Mouse (Mus musculus): Measurements from ENCODE around the gene Il1r1. TPM values are rescaled to one million over a fixed set of nuclear protein-coding genes. Genes with fewer than 3 reads are reported as not detected.
"Not testable (repeated sequence)": the region's sequence is repeated elsewhere in the genome, so short reads cannot be mapped to it uniquely, and the experiment has no call there.

Gene Il1r1
- total and polyA plus RNA-seq, 3 experiments: 1.4 to 3.1 TPM; not detected in 1

- Histone ChIP-seq H3K79me2 (ENCODE audit: control insufficient read depth, insufficient read depth, low read length, poor library complexity) (no peaks in the 10 kb centered on the region), H3K36me3 (ENCODE audit: control insufficient read depth in 1 of 2, insufficient read depth in 2 of 2, low read length in 2 of 2) (peaks cover 0 to 17% of the 10 kb centered on the region in 2 experiments; a peak in 2 of 4 replicates), H3K9me3 (replicated peaks; ENCODE audit: insufficient read depth, low read length) (no peaks in the 10 kb centered on the region), H3K9ac (ENCODE audit: control insufficient read depth, low read depth, low read length, poor library complexity, severe bottlenecking) (no peak overlapping the region), H3K4me1 (ENCODE audit: control insufficient read depth in 1 of 2, insufficient read depth in 2 of 2, low read length in 2 of 2) (peaks cover 7% of the 10 kb centered on the region in 2 experiments), H3K27ac (ENCODE audit: control insufficient read depth, low read depth, low read length) (peak overlapping the region; percentile 77), H3K4me3 (ENCODE audit: control insufficient read depth in 1 of 2, insufficient read depth in 1 of 2, low read depth in 2 of 2, low read length in 2 of 2) (no peak overlapping the region), H3K27me3 (ENCODE audit: control insufficient read depth in 1 of 2, insufficient read depth in 2 of 2, low read length in 2 of 2) (no peaks in the 10 kb centered on the region)
- DNase-seq (ENCODE audit: low read depth, low spot score): peak; percentile 84
- TF ChIP-seq ETS1 (IDR thresholded peaks at IDR 0.05; ENCODE audit: low read depth, low read length) (peak; percentile 49), RCOR1 (IDR thresholded peaks at IDR 0.05; ENCODE audit: low read depth, low read length) (peak; percentile 64; the same call in 1 of the 2 replicates), GATA1 (IDR thresholded peaks at IDR 0.05; ENCODE audit: low read depth, low read length) (peak; percentile 84), MXI1 (IDR thresholded peaks at IDR 0.05; ENCODE audit: low read depth, low read length) (0 out of 2 replicates have a peak, but pooled peaks have one; percentile 39), NELFE (IDR thresholded peaks at IDR 0.05; ENCODE audit: low read depth, low read length) (no peak), TAL1 (IDR thresholded peaks at IDR 0.05; ENCODE audit: low read length) (peak; percentile 49), USF1 (IDR thresholded peaks at IDR 0.05; ENCODE audit: low read depth, low read length) (peak; percentile 75), POLR2AphosphoS2 (IDR thresholded peaks at IDR 0.05; ENCODE audit: low read length) (no peak), TCF12 (IDR thresholded peaks at IDR 0.05; ENCODE audit: low read depth, low read length) (peak; percentile 81), EP300 (IDR thresholded peaks at IDR 0.05; ENCODE audit: low read depth in 1 of 2, low read length in 2 of 2) (peak; percentile 83 to 89), MYB (IDR thresholded peaks at IDR 0.05; ENCODE audit: low read depth, low read length) (peak; percentile 51; the same call in 1 of the 2 replicates)
Measured at GRCm38 (mm10) chr1:40303179-40303866, 78.4 kb downstream of the Il1r1 start.

DNA sequence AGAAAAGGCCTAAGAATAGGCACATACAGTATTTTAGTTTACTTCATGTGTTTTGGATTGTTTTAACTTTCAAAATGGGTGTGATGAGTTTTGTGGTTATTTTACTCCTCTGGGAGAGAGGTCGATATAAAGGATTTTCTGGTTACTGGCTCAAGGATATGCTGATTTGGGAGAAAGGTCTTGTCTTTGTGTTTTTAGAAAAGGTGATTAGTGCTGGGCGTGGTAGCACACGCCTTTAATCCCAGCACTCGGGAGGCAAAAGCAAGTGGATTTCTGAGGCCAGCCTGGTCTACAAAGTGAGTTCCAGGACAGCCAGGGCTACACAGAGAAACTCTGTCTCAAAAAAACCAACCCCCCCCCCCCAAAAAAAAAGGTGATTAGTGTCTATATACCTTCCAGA, 79.4 kb downstream of the Il1r1 start:
- not testable (repeated sequence) for H3K27ac ChIP-seq (ENCODE audit: control insufficient read depth, low read depth, low read length); H3K79me2 ChIP-seq (ENCODE audit: control insufficient read depth, insufficient read depth, low read length, poor library complexity); DNase-seq (ENCODE audit: low read depth, low spot score); H3K27me3 ChIP-seq (ENCODE audit: control insufficient read depth in 1 of 2, insufficient read depth in 2 of 2, low read length in 2 of 2); H3K9ac ChIP-seq (ENCODE audit: control insufficient read depth, low read depth, low read length, poor library complexity, severe bottlenecking); H3K9me3 ChIP-seq (replicated peaks; ENCODE audit: insufficient read depth, low read length); H3K4me1 ChIP-seq (ENCODE audit: control insufficient read depth in 1 of 2, insufficient read depth in 2 of 2, low read length in 2 of 2); H3K4me3 ChIP-seq (ENCODE audit: control insufficient read depth in 1 of 2, insufficient read depth in 1 of 2, low read depth in 2 of 2, low read length in 2 of 2)
- H3K36me3 ChIP-seq (ENCODE audit: control insufficient read depth in 1 of 2, insufficient read depth in 2 of 2, low read length in 2 of 2): peaks cover 0 to 17% of the 10 kb centered on the region in 2 experiments; a peak in 2 of 4 replicates

DNA sequence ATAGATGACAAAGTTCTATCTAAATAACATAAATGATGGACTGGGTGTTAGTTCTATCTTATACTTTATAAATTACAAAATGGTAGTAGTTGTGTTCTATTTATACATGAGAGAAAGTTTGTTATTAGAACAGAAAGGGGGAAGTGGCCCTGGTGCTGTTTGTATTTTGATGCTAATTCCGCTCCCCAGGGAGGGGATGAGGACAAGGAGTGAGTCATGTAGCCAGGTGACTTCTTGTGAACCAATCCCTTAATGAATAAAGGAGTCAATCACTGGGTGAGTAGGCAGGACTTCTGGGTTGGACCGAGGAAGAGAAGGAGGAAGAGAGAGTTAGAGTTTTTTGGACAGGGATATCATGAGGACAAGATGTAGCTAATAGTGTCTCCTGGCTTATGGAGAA, 81.2 kb downstream of the Il1r1 start:
- no peak overlapping the region for H3K9ac ChIP-seq (ENCODE audit: control insufficient read depth, low read depth, low read length, poor library complexity, severe bottlenecking)
- no peaks in the 10 kb centered on the region for H3K9me3 ChIP-seq (replicated peaks; ENCODE audit: insufficient read depth, low read length)
- peaks cover 0 to 17% of the 10 kb centered on the region in 2 experiments; a peak in 2 of 4 replicates for H3K36me3 ChIP-seq (ENCODE audit: control insufficient read depth in 1 of 2, insufficient read depth in 2 of 2, low read length in 2 of 2)
- no peak for DNase-seq (ENCODE audit: low read depth, low spot score)
- H3K4me1 ChIP-seq (ENCODE audit: control insufficient read depth in 1 of 2, insufficient read depth in 2 of 2, low read length in 2 of 2): peaks cover 7% of the 10 kb centered on the region in 2 experiments
- H3K27ac ChIP-seq (ENCODE audit: control insufficient read depth, low read depth, low read length): no peak overlapping the region
- H3K4me3 ChIP-seq (ENCODE audit: control insufficient read depth in 1 of 2, insufficient read depth in 1 of 2, low read depth in 2 of 2, low read length in 2 of 2): no peak overlapping the region
- TF ChIP-seq NRF1 (IDR thresholded peaks at IDR 0.05; ENCODE audit: insufficient read depth, low read depth, low read length, poor library complexity, severe bottlenecking) (no peak), ELF1 (IDR thresholded peaks at IDR 0.05; ENCODE audit: low read depth, low read length) (no peak), MAFK (IDR thresholded peaks at IDR 0.05; ENCODE audit: borderline replicate concordance, low read depth, low read length) (no peak), MAX (IDR thresholded peaks at IDR 0.05; ENCODE audit: low read length) (no peak)
- no peaks in the 10 kb centered on the region for H3K27me3 ChIP-seq (ENCODE audit: control insufficient read depth in 1 of 2, insufficient read depth in 2 of 2, low read length in 2 of 2)
- H3K79me2 ChIP-seq (ENCODE audit: control insufficient read depth, insufficient read depth, low read length, poor library complexity): no peaks in the 10 kb centered on the region

All from MEL (cell line).